Mouse (Mus musculus) lung, postnatal 10 days (tissue): ENCODE results near the gene Efhd1.

Source experiments
- DNase-seq: peaks from one replicate; pipeline ENCODE4 v3.0.0; 2021

Efhd1 gene

DNA sequence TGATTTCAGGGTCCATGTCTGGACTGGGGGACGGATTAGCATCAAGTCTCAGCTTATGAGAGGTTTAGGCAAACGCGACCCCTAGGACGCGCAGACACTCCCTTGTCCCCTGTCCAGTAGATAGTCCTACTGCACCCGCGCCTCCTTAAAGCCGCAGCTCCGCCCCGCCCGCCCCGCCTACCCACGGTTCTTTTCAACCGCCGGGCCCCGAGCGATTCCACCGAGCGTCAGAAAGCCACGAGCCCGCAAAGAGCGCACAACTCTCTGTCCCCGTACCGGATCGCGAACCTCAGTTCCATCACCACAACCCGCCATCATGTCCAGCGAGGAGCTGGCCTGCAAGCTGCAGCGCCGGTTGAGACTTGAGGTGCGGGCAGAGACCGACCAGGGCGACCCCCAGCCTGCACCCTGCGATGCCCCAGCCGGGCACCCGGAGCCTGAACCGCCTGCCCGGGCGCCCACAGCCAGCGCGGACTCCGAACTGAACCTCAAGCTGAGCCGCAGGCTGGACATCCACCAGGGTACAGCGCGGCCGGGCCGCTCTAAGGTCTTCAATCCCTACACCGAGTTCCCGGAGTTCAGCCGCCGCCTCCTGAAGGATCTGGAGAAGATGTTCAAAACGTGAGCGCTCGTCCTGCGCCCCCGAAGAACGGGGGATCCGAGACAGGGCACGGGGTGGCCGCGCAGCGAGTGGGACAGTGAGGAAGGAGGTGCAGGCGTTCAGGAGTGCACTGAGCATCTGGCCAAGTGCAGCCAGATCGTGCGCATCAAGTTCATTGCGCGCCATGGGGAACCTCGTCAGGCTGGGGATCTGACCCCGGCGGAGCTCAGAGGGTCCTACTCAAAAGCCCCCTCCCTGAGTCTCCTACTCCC, at the start of gene Efhd1:
Gene Efhd1, plus strand, starts transcription at position 230 of the 873 bp plus-strand sequence.
- peak; percentile 13 for DNase-seq

DNA sequence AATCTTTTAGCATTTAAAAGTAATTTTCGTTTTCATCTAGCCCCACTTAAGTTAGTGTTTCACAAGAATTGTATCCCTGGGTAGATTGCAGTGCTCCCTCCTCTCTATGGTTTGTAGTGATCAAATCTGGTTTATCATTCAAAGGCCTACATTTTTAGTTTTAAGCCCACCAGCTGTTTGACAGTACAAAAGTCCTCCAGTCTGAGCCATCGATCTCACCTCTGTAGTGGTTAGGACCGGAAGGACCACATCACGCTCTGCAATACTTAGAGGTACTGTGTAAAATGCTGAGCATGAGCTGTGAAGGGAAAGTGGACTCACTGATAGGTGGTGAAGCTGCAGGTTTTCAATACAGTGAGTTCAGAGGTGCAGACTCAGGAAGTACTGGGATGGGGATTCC, 49.4 kb upstream of the Efhd1 start:
- no peak for DNase-seq

- no peak for DNase-seq
Observed at GRCm38 (mm10) chr1:87217938-87218337, 46.2 kb upstream of the Efhd1 start.

- DNase-seq: no peak
Observed at GRCm38 (mm10) chr1:87225739-87226138, 38.4 kb upstream of the Efhd1 start.

DNA sequence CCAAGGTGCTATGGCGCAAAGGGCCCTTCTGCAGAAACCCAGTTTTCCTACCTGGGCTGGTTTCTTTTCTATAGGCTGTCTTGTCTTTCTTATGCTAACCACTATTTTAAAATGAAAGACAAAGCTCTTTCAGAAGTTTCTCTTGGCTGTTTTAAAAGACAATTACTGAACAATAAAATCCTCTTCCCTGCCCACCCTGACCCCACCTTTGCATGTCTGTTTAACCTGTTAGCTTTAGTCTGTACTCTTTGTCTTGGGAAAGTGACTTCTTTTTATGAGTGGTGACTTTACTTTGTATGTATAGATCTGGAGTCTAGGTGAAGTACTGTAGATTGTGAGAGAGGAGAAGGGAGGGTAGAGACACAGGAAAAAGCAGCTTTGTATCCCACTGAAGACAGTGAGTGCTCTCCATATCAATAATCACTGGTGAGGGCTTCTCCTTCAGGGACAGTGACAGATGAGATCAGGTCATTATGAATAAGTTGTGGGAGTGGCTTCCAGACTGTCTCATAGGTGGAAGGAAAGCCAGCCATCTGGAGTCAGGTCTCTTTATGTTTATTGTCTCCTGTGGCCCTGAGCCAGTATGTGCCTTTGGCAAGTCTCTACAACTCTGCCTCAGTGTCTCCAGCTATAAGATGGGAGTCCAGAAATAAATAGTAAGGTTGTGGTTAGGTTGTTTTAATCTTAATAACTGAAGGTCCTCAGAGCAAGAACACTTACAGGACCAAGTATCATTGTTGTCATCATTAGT, 37.6 kb upstream of the Efhd1 start:
- no peak for DNase-seq

- no peak for DNase-seq
Observed at GRCm38 (mm10) chr1:87227160-87227550, 37.0 kb upstream of the Efhd1 start.

DNA sequence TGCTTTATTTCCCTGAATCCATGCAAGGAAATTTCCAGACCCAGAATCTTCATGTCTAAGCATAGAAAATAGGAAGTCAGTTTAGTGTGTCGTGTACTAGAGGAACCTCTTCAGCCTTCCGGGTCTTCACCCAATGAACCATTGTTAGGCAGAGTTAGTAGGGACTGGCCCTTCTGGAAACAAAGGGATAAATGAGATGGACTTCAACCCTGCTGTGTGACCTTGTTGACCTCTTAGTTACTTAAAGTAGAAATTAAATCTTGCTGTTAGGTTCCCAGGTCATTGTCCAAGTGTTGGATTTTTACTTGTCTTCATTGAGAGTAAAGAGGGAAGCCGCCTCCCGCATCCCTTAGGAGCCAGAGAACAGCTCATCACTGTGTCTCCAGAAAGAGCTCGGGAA, 33.6 kb upstream of the Efhd1 start:
- DNase-seq: no peak

DNA sequence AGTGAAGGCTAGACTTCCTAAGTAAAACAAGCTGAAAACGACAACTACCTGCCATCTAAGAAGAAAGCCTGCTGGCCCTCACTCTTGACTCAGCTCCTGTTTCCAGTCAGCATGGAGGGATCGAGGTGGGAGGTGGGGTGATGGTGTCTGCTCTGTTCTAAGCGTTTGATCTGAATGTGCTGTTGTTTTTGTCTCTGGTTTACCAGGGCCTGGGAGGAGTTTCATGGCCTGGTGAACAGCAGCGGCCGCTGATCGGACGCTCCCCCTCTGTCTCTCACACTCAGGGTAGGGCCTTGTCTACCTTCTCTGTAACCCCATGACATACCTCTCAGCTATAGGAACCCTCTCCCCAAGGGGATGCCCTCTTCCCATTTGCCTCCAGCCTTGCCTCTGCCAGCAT, 32.0 kb upstream of the Efhd1 start:
- no peak for DNase-seq

DNA sequence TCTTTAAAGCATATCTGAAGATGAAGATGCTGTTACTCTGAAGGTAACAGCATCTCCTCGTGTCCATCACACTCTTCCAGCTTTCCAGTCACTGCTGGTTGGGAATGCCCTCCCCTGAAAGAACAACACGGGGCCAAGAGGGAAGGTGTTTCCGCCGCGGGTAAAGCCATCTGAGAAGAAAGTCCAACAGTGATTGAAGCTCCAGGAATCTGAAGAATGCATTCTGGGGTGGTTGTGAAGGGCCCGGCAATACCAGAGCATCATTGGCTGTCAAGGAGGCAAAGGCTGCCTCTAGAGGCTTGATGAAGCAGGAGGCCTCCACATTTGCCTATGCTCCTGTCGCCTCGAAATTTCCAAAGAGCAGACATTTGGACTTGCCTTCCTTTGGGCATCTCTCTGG, 25.1 kb upstream of the Efhd1 start:
- DNase-seq: no peak

GRCm38 (mm10) chr1:87243021-87243420, 21.1 kb upstream of the Efhd1 start:
- no peak for DNase-seq

- DNase-seq: no peak
Observed at GRCm38 (mm10) chr1:87245430-87245829, 18.7 kb upstream of the Efhd1 start.

DNA sequence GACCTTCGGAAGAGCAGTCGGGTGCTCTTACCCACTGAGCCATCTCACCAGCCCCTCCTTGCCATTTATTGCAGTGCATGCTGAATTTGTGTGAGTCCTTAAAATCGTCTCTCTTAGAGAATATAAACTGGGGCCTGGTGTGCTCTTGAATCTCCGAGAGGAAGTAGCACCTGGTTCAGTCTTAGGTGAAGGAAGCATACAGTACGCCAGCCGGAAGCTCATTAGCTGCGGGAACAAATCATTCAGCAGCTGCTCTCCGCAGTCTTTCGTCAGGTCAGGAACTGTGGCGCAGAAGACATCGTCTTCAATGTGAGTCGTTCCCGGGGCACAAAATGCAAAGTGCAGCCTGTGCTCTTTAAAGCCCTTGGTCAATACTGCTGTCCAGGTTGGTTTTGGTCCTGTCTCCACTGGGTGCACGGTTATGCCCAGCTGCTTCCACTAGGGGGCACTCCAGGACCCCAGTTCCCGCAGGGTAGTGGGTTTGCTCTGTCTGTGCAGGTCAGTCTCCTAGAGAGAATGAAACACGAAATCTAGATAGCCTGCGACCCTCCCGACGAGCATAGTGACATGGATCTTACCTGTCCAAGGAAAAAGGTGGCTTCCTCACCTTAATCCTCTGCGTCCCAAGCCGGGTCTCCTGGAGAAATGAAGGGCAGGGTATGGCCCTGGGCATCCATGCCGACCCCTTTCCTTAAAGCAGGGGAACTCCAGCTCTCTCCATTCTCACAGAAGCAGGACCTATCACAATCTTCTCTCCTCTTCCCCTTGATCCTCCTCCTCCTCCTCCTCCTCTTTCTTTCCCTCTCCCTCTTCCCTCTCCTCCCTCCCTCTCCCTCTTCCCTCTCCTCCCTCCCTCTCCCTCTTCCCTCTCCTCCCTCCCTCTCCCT, 18.0 kb upstream of the Efhd1 start:
- DNase-seq: peak; percentile 82

- no peak for DNase-seq
Observed at GRCm38 (mm10) chr1:87252040-87252609, 12.0 kb upstream of the Efhd1 start.

- no peak for DNase-seq
Observed at GRCm38 (mm10) chr1:87255173-87255572, 9.0 kb upstream of the Efhd1 start.

DNA sequence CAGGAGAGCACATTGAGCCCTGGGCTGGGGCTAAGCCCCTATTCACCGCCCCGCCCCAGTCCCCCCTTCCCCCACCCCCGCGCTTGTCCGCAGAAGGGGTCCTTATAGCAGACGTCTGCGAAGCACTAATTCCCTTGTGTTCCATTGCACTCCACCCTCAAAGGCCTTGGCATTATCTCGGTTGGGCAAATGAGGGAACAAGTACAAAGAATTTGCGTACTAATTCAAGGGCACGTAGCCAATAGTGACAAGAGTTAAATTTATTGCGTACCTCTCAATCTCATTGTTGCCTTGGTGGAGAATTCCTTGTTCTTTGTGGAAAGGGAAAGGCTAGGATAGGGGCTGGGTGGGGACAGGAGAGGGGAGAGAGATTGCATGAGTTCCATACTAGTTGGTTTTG, 6.5 kb upstream of the Efhd1 start:
- DNase-seq: no peak

- peak; percentile 18 for DNase-seq
Observed at GRCm38 (mm10) chr1:87258484-87258883, 5.7 kb upstream of the Efhd1 start.

DNA sequence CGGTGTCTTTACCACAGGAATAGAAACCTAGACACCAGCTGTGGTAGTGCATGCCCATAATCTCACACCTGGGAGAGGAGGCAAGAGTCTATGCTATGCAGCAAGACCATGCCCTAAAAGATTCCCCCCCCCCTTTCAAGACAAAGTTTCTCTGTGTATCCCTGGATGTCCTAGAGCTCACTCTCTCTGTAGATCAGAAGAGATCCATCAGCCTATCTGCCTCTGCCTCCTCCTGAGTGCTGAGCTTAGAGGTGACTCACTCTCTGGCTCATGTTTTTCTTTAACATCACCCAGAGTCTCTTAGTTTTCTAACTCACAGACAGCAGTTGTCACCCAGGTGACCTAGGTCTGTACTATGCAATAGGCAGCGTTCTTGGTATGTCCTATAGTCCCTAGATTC, 4.8 kb upstream of the Efhd1 start:
- DNase-seq: no peak

- no peak for DNase-seq
Observed at GRCm38 (mm10) chr1:87263257-87263656, 906 bp upstream of the Efhd1 start.

DNA sequence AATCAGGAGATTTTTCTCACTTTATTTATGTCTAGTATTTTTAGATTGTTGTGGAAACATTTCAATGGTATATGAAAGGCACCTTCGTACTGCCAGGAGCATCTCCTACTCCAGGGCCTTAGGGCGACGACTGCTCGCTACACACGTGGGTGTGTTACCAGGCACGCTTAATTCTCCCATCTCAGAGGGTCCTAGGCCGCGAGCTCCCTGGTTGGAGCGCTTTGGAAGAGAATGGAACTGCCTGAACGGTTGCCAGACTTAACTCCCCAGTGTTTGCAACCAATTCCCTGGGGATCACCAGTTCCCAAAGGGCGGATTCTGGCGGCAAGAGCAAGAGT, 398 bp upstream of the Efhd1 start:
- DNase-seq: no peak

DNA sequence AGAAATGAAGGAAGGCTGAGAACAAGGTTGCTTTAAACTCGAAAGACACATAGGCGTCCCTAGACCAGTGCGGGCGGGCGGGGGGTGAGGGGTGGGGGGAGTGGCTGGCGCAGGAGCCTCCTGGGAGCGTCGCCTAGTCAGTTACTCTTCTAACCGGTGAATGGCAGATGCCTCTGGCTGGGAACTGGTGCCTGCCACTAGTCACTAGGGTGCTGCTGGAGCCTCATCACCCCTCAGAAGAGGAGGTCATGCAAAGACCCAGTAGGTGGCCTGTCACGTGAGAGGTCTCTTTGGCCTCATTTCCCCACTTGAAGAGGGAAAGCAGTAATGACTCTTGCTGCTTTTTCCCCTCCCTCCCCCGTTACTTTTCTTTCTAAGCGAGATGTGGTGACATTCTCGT, 1.0 kb downstream of the Efhd1 start:
- DNase-seq: no peak

DNA sequence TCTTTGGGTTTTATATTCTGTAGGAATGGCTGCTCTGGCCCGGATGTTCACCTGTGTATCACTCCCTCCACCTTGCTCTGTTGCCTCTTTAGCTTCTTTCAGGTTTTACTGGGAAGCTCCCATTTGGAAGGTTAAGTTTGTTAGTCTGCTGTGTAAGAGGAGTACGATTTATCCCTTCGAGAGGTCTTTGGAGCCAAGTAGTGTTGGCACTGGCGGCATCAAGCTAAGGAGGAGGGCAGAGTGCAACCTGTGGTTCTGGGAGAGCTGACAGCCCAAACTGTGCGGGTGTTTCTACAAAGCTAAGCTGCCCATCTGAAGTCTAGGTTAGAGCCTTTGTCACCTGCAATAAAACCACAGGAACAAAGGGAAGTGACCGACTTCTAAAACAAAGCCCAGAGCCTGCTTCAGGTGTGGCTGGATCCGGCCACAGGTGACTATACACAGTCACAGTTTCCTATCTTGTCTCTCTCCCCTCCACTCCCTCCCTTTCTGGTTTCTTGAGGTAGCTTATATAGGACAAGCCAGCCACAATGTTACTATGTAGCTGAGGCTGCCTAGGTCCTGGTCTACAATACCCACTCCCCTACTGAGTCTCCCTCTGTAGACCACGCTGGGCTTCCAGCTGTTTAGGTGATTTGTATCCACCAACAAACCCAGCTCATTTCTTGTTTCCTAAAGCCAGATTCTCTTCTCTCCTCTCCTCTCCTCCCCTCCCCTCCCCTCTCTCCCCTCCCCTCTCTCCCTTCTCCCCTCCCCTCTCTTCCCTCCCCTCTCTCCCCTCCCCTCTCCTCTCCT, 2.3 kb downstream of the Efhd1 start:
- no peak for DNase-seq

GRCm38 (mm10) chr1:87270204-87270603, 6.0 kb downstream of the Efhd1 start:
- DNase-seq: no peak
